Mouse (Mus musculus) stomach, embryonic 16.5 days (tissue): Measurements from ENCODE around the gene Foxj2. TPM values are rescaled to one million over a fixed set of nuclear protein-coding genes. Genes with fewer than 3 reads are reported as not detected.

Experiments used
- ATAC-seq: fragments of 200-750 bp; cut with Nextera tagmentation; 2 replicates; pipeline ENCODE4 v1.8.0; 2017; ENCODE audit warnings: moderate number of reproducible peaks, moderate TSS enrichment; ENCODE audit not compliant: insufficient read depth, low FRiP score
- H3K27ac ChIP-seq: fragments of 300-500 bp; sonication (generic); 2 replicates; pipeline ENCODE4 v1.5.1; 2014; ENCODE audit warnings: low read length
- H3K27me3 ChIP-seq: fragments of 300-500 bp; sonication (generic); 2 replicates; pipeline ENCODE4 v1.6.1; 2014; ENCODE audit warnings: low read length, control low read depth, mixed read lengths; ENCODE audit not compliant: control insufficient read depth, insufficient read depth
- H3K36me3 ChIP-seq: fragments of 300-500 bp; sonication (generic); 2 replicates; pipeline ENCODE4 v1.6.1; 2014; ENCODE audit warnings: low read length; ENCODE audit not compliant: control insufficient read depth, insufficient read depth
- H3K4me1 ChIP-seq: fragments of 300-500 bp; sonication (generic); 2 replicates; pipeline ENCODE4 v1.6.1; 2014; ENCODE audit warnings: low read length, control low read depth, mixed read lengths; ENCODE audit not compliant: control insufficient read depth, insufficient read depth
- H3K4me2 ChIP-seq: fragments of 300-500 bp; sonication (generic); 2 replicates; pipeline ENCODE4 v1.6.1; 2014; ENCODE audit warnings: low read depth, low read length, mixed read lengths
- H3K4me3 ChIP-seq: fragments of 300-500 bp; sonication (generic); replicated peaks from 2 replicates; pipeline ENCODE4 v1.5.1; 2014; ENCODE audit warnings: mild to moderate bottlenecking, low read length
- H3K9ac ChIP-seq: fragments of 300-500 bp; sonication (generic); 2 replicates; pipeline ENCODE4 v1.6.1; 2014; ENCODE audit warnings: low read length
- H3K9me3 ChIP-seq: fragments of 300-500 bp; sonication (generic); replicated peaks from 2 replicates; pipeline ENCODE4 v1.6.1; 2016; ENCODE audit warnings: low read length, control low read depth; ENCODE audit not compliant: control insufficient read depth
- WGBS: fragments of 180-500 bp; shearing (Covaris S2); extraction: QIAGEN DNeasy Blood & Tissue Kit; methylation state at CpG from one replicate; pipeline ENCODE4 v1.1.7; 2014; 5-methylcytosine and 5-hydroxymethylcytosine counted together
- polyA plus RNA-seq: library from polyadenylated mRNA; unstranded; fragments of >200 nt; fragmentation: Nextera tagmentation; extraction: Ambion mirVana; gene quantifications from 2 replicates; pipeline ENCODE4 v1.2.1, GENCODE M21; 2015

Foxj2 gene
- polyA plus RNA-seq, 1 experiment from 2014 or later = 5.9 TPM

DNA sequence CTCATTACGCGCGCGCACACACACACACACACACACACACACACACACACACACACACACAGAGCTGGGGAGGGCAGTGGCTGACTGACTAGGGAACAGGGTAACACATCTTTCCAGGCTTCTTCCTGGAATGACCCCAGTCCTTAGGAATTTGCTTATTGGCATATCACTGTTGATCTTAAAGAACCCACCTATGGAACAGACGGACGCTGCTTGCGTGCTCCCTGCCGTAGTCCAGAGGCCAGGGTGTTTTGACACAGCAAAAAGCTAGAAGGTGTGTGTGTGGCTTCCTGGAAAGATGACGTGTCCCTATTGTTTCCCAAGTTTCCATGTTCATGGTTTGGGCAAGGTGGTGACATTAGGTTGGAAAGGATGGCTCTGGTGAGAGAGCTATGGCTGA is 5.5 kb downstream of the Foxj2 start:
- H3K4me1 ChIP-seq = peaks cover 45% of the 10 kb centered on the region
- H3K4me3 ChIP-seq = no peak overlapping the region
- no peaks in the 10 kb centered on the region for H3K27me3 ChIP-seq
- WGBS = 82% methylated on average over 9 of the region's 9 CpGs
- ATAC-seq = no peak
- H3K9ac ChIP-seq = no peak overlapping the region
- no peak overlapping the region; the same call in 1 of the 2 replicates for H3K4me2 ChIP-seq
- H3K36me3 ChIP-seq = peaks cover 3% of the 10 kb centered on the region; the same call in 1 of the 2 replicates
- H3K27ac ChIP-seq = 0 out of 2 replicates have a peak overlapping the region, but pooled peaks have one; percentile 76
- no peaks in the 10 kb centered on the region for H3K9me3 ChIP-seq

DNA sequence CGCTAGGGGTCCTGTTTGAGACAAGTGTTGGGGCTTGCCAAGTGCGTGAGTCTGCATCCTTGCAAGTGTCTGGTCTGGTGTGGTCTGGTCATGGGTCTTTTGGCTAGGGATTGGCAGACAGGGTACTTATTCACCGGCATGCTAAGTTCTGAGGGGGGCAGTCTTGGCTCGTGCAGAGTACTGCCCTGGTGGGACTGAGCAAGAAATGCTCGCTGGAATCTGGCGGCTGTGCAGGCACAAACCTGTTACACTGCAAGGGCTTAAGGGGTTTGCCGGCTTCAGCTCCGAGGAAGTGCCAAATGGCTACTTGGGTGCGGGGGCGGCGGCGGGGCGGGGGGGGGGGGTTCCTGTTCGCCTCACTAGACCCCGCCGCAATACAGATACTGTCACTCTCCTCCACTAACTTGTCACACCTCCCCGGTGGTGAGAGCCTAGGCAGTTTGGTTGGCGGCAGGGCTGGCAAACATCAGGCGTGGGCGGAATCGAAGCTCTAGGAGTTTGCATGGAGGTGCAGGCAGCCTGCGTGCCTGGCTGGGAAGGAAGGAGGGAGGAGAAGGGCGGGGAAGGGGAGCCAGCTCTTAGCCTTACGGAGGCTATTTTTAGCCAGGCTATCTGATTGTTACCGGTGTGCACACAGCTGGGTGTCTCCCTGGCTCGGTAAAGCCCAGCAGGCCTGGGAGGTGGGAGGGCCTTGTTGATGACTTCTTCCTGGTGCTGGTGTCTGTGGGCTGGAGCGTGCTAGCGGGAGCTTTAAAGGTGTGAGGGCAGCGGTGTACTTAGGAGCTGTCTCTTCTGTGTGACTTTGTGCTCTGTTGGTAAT is 6.4 kb downstream of the Foxj2 start:
- Histone ChIP-seq H3K36me3 (peaks cover 3% of the 10 kb centered on the region; the same call in 1 of the 2 replicates), H3K27ac (peak overlapping the region; percentile 76), H3K4me3 (peak overlapping the region; percentile 47), H3K9ac (peak overlapping the region; percentile 72), H3K9me3 (no peaks in the 10 kb centered on the region), H3K27me3 (no peaks in the 10 kb centered on the region), H3K4me1 (peaks cover 37% of the 10 kb centered on the region), H3K4me2 (peak overlapping the region; percentile 86)
- ATAC-seq = peak; percentile 93
- 4% methylated on average over 29 of the region's 29 CpGs for WGBS

DNA sequence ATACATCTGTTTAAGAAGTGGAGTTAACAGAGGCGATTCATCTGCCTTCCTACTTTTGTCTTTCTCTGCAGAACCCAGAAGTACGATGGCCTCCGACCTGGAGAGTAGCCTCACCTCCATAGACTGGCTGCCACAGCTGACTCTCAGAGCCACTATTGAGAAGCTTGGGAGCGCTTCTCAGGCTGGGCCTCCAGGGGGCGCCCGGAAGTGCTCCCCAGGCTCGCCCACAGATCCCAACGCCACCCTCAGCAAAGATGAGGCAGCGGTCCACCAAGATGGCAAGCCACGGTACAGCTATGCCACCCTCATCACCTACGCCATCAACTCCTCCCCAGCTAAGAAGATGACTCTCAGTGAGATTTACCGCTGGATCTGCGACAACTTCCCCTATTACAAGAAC is 8.4 kb downstream of the Foxj2 start:
- Histone ChIP-seq H3K4me1 (peaks cover 28% of the 10 kb centered on the region), H3K27me3 (no peaks in the 10 kb centered on the region), H3K27ac (no peak overlapping the region), H3K4me2 (no peak overlapping the region), H3K4me3 (no peak overlapping the region), H3K36me3 (peaks cover 3% of the 10 kb centered on the region; the same call in 1 of the 2 replicates), H3K9me3 (no peaks in the 10 kb centered on the region), H3K9ac (no peak overlapping the region)
- ATAC-seq = no peak
- 53% methylated on average over 13 of the region's 13 CpGs for WGBS

DNA sequence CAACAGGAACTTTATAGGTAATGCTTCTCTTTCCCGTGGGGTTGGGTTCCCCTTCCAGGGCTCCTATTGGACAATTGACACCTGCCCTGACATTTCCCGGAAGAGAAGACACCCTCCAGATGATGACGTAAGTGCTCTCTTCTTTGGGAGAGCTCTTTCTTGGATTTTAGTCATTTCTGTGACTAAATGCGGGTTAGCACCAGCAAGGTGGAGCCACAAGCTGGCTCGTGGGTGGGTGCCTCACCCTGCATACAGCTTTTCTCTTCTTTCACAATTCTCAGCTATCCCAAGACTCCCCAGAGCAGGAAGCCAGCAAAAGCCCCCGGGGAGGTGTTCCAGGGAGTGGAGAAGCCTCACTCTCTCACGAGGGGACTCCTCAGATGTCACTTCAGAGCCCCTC is 13.2 kb downstream of the Foxj2 start:
- no peak overlapping the region for H3K4me3 ChIP-seq
- WGBS = 80% methylated on average over 7 of the region's 7 CpGs
- no peak overlapping the region for H3K4me2 ChIP-seq
- no peaks in the 10 kb centered on the region for H3K4me1 ChIP-seq
- no peak for ATAC-seq
- H3K9me3 ChIP-seq = no peaks in the 10 kb centered on the region
- H3K36me3 ChIP-seq = peaks cover 25% of the 10 kb centered on the region
- no peak overlapping the region for H3K27ac ChIP-seq
- no peak overlapping the region for H3K9ac ChIP-seq
- no peaks in the 10 kb centered on the region for H3K27me3 ChIP-seq

DNA sequence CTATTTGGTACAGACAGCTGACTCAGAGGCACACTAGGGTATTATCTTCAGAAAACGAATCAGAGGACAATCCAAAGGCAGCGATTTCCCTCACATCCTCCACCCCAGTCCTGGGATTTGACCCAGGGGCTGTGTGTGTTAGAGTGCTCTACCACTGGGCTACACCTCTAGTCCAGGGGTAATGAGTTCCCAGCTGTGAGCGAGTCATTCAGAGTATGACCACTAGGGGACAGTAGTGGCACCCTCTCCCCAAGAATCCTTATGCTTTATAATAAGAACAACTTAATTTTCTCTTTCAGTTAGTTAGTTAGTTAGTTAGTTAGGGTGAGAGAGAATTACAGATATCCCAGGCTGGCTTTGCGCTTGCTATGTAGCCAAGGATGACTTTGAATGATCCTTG is 14.7 kb downstream of the Foxj2 start:
- 77% methylated on average over 4 of the region's 4 CpGs for WGBS
- H3K27me3 ChIP-seq = no peaks in the 10 kb centered on the region
- H3K27ac ChIP-seq = no peak overlapping the region
- ATAC-seq = no peak
- no peak overlapping the region for H3K9ac ChIP-seq
- H3K4me1 ChIP-seq = no peaks in the 10 kb centered on the region
- H3K4me2 ChIP-seq = no peak overlapping the region
- H3K4me3 ChIP-seq = no peak overlapping the region
- H3K9me3 ChIP-seq = no peaks in the 10 kb centered on the region
- H3K36me3 ChIP-seq = peaks cover 28% of the 10 kb centered on the region

DNA sequence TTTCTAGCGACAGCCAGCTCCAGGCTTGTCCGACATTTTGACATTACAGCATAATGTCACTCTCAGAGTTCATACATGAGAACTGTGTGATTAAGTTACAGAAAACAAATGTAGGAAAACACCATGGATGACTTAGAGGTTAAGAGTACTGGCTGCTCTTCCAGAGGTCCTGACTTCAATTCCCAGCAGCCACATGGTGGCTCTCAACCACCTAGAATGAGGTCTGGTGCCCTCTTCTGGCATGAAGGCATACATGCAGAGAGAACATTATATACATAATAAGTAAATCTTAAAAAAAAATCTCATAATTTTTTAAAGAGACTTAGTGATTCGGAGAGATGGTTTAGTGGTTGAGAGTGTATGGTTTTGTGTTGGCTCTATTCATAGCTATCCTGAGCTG is 17.3 kb downstream of the Foxj2 start:
- H3K4me2 ChIP-seq = no peak overlapping the region
- WGBS = 98% methylated on average over 3 of the region's 3 CpGs
- H3K36me3 ChIP-seq = peaks cover 43% of the 10 kb centered on the region
- no peak overlapping the region for H3K9ac ChIP-seq
- no peaks in the 10 kb centered on the region for H3K9me3 ChIP-seq
- H3K27me3 ChIP-seq = no peaks in the 10 kb centered on the region
- no peak overlapping the region for H3K4me3 ChIP-seq
- no peak overlapping the region for H3K27ac ChIP-seq
- ATAC-seq = no peak
- no peaks in the 10 kb centered on the region for H3K4me1 ChIP-seq

DNA sequence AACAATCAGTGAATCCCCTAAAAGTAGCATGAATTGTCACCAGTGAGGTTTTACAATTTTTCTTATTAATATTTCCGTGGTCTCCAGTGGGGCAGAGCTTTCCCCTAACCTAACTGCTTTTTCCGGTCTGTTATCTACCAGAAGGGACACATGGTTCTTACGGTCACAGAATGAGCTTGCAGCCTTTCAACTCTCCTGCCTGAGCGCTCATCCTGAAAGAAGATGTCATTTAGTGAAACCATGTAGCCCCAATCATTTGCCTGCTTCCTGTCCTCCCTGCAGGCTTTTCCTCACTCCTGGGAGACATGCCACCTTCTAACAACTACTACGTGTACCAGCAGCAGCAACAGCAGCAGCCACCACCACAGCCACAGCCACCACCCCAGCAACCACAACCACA is 17.8 kb downstream of the Foxj2 start:
- no peak for ATAC-seq
- WGBS = 92% methylated on average over 5 of the region's 5 CpGs
- no peaks in the 10 kb centered on the region for H3K9me3 ChIP-seq
- no peaks in the 10 kb centered on the region for H3K4me1 ChIP-seq
- no peak overlapping the region for H3K27ac ChIP-seq
- no peaks in the 10 kb centered on the region for H3K27me3 ChIP-seq
- H3K4me3 ChIP-seq = no peak overlapping the region
- peaks cover 43% of the 10 kb centered on the region for H3K36me3 ChIP-seq
- H3K9ac ChIP-seq = no peak overlapping the region
- H3K4me2 ChIP-seq = no peak overlapping the region

DNA sequence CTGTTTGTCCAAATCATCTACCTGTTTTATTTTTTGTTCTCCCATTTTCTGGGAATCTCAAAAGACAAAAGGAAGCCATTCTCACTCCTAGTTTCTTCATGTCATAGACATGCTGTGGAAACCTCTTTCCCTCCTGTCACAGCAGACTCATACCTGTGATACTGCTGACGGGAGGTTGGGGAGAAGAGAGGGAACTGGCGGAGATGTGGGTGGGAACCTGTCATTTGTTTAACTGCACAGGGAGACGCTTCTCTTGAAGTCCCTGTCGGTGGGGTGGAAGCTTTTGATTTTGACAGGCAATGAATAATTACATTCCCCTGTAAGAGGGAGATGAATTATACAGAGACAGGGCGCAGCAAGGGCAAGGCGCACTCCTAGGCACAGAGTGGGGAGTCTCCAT is 24.0 kb downstream of the Foxj2 start:
- H3K36me3 ChIP-seq = peaks cover 29% of the 10 kb centered on the region
- no peak for ATAC-seq
- 38% methylated on average over 6 of the region's 6 CpGs for WGBS

DNA sequence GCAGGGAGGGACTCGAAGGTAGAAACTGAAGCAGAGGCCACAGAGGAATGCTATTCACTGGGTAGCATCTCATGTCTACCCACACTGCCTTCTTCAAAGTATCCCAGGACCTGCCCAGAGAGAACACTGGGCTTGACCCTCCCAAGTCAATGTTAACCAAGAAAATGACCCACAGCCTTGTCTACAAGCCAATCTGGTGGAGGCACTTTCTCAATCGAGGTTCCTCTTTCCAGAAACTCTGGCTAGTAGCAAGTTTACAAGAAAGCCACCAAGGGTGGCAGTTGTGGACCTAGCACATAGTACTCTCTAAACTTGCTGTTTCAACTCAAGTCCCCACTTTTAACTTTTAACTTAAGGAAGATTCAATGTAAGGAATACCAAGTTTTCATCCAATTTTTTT is 33.0 kb downstream of the Foxj2 start:
- no peaks in the 10 kb centered on the region for H3K27me3 ChIP-seq
- no peak overlapping the region for H3K4me3 ChIP-seq
- H3K9ac ChIP-seq = no peak overlapping the region
- 49% methylated on average over 2 of the region's 2 CpGs for WGBS
- no peak for ATAC-seq
- H3K9me3 ChIP-seq = no peaks in the 10 kb centered on the region
- no peaks in the 10 kb centered on the region for H3K4me1 ChIP-seq
- no peak overlapping the region for H3K4me2 ChIP-seq
- no peak overlapping the region for H3K27ac ChIP-seq
- no peaks in the 10 kb centered on the region for H3K36me3 ChIP-seq

More for the DNA sequence above, 24.0 kb downstream of the Foxj2 start:
- H3K27me3 ChIP-seq = no peaks in the 10 kb centered on the region
- no peak overlapping the region for H3K9ac ChIP-seq
- H3K4me3 ChIP-seq = no peak overlapping the region
- no peaks in the 10 kb centered on the region for H3K9me3 ChIP-seq
- no peaks in the 10 kb centered on the region for H3K4me1 ChIP-seq
- H3K27ac ChIP-seq = no peak overlapping the region
- no peak overlapping the region for H3K4me2 ChIP-seq
